Mouse (Mus musculus): ENCODE data around the gene Lgals2.

GRCm38 (mm10) chr15:78830742-78831719, 24.3 kb downstream of the Lgals2 start:
- TF ChIP-seq MAZ (IDR thresholded peaks at IDR 0.05; ENCODE audit: low read depth, low read length) (no peak), POLR2A (IDR thresholded peaks at IDR 0.05; ENCODE audit: control insufficient read depth in 1 of 2, insufficient read depth in 1 of 2, low read depth in 1 of 2, low read length in 2 of 2, poor library complexity in 1 of 2) (no peak), CTCF (IDR thresholded peaks at IDR 0.05 in 2 of 3, conservative IDR thresholded peaks at IDR 0.05 in 1 of 3; ENCODE audit: control insufficient read depth in 1 of 3, insufficient read depth in 1 of 3, low read depth in 2 of 3, low read length in 3 of 3, poor library complexity in 1 of 3, severe bottlenecking in 1 of 3) (no peak), GABPA (IDR thresholded peaks at IDR 0.05; ENCODE audit: low read depth, low read length) (no peak), CHD2 (IDR thresholded peaks at IDR 0.05; ENCODE audit: low read length) (no peak), ZKSCAN1 (IDR thresholded peaks at IDR 0.05; ENCODE audit: low read depth, low read length) (no peak), RAD21 (IDR thresholded peaks at IDR 0.05; ENCODE audit: low read depth, low read length) (no peak)
